Mouse (Mus musculus): ENCODE results near the gene Foxn2. TPM values are rescaled to one million over a fixed set of nuclear protein-coding genes. Genes with fewer than 3 reads are reported as not detected.
A peak's percentile ranks its signal among the peaks of the same experiment; 100 is the strongest.

Foxn2 gene
- 12.2 and 12.6 TPM in 2 replicates for polyA plus RNA-seq (2014; fragmentation: Nextera tagmentation; extraction: Ambion mirVana)

- H3K4me2 ChIP-seq (replicated peaks; ENCODE audit: low read depth, low read length): peak within 1 kb of the TSS; percentile 42
- ATAC-seq (ENCODE audit: low FRiP score, low TSS enrichment): peak; percentile 94
- H3K36me3 ChIP-seq (ENCODE audit: control insufficient read depth, insufficient read depth, low read length): no peaks in the 10 kb centered on the region
- H3K4me3 ChIP-seq (ENCODE audit: low read length): peak within 1 kb of the TSS; percentile 92
- no peaks in the 10 kb centered on the region for H3K4me1 ChIP-seq (ENCODE audit: control insufficient read depth, insufficient read depth, low read length)
- peak within 1 kb of the TSS; percentile 93 for H3K9ac ChIP-seq (ENCODE audit: low read depth, low read length)
- H3K27ac ChIP-seq (ENCODE audit: low read depth, low read length): peak within 1 kb of the TSS; percentile 88
- no peaks in the 10 kb centered on the region for H3K9me3 ChIP-seq (ENCODE audit: control insufficient read depth, low read length)
- H3K27me3 ChIP-seq (ENCODE audit: control insufficient read depth, insufficient read depth, low read length): no peaks in the 10 kb centered on the region
- 0% methylated on average over 70 of the region's 93 CpGs for WGBS
Observed at GRCm38 (mm10) chr17:88440285-88441000, at the start of gene Foxn2. TSS of gene Foxn2 (plus strand) at chr17:88440711.

- 80% methylated on average over 6 of the region's 6 CpGs for WGBS
- Histone ChIP-seq H3K36me3 (ENCODE audit: control insufficient read depth, insufficient read depth, low read length) (no peaks in the 10 kb centered on the region), H3K9ac (ENCODE audit: low read depth, low read length) (no peak overlapping the region), H3K27me3 (ENCODE audit: control insufficient read depth, insufficient read depth, low read length) (no peaks in the 10 kb centered on the region), H3K4me1 (ENCODE audit: control insufficient read depth, insufficient read depth, low read length) (no peaks in the 10 kb centered on the region), H3K9me3 (ENCODE audit: control insufficient read depth, low read length) (no peaks in the 10 kb centered on the region), H3K4me2 (replicated peaks; ENCODE audit: low read depth, low read length) (no peak overlapping the region), H3K27ac (ENCODE audit: low read depth, low read length) (no peak overlapping the region), H3K4me3 (ENCODE audit: low read length) (no peak overlapping the region)
- ATAC-seq (ENCODE audit: low FRiP score, low TSS enrichment): no peak
Observed at GRCm38 (mm10) chr17:88397501-88397900, 43.0 kb upstream of the Foxn2 start.

- WGBS: 89% methylated on average over 6 of the region's 6 CpGs
- H3K4me3 ChIP-seq (ENCODE audit: low read length): no peak overlapping the region
- H3K9me3 ChIP-seq (ENCODE audit: control insufficient read depth, low read length): no peaks in the 10 kb centered on the region
- ATAC-seq (ENCODE audit: low FRiP score, low TSS enrichment): no peak
- H3K36me3 ChIP-seq (ENCODE audit: control insufficient read depth, insufficient read depth, low read length): no peaks in the 10 kb centered on the region
- no peak overlapping the region for H3K4me2 ChIP-seq (replicated peaks; ENCODE audit: low read depth, low read length)
- H3K27ac ChIP-seq (ENCODE audit: low read depth, low read length): no peak overlapping the region
- no peaks in the 10 kb centered on the region for H3K27me3 ChIP-seq (ENCODE audit: control insufficient read depth, insufficient read depth, low read length)
- no peak overlapping the region for H3K9ac ChIP-seq (ENCODE audit: low read depth, low read length)
- no peaks in the 10 kb centered on the region for H3K4me1 ChIP-seq (ENCODE audit: control insufficient read depth, insufficient read depth, low read length)
Observed at GRCm38 (mm10) chr17:88398090-88398489, 42.4 kb upstream of the Foxn2 start.

GRCm38 (mm10) chr17:88398854-88399253 is 41.7 kb upstream of the Foxn2 start:
- ATAC-seq (ENCODE audit: low FRiP score, low TSS enrichment): no peak
- H3K36me3 ChIP-seq (ENCODE audit: control insufficient read depth, insufficient read depth, low read length): no peaks in the 10 kb centered on the region
- no peaks in the 10 kb centered on the region for H3K27me3 ChIP-seq (ENCODE audit: control insufficient read depth, insufficient read depth, low read length)
- WGBS: 82% methylated on average over 4 of the region's 4 CpGs
- no peaks in the 10 kb centered on the region for H3K9me3 ChIP-seq (ENCODE audit: control insufficient read depth, low read length)
- H3K4me2 ChIP-seq (replicated peaks; ENCODE audit: low read depth, low read length): no peak overlapping the region
- no peak overlapping the region for H3K9ac ChIP-seq (ENCODE audit: low read depth, low read length)
- no peak overlapping the region for H3K4me3 ChIP-seq (ENCODE audit: low read length)
- no peak overlapping the region for H3K27ac ChIP-seq (ENCODE audit: low read depth, low read length)
- no peaks in the 10 kb centered on the region for H3K4me1 ChIP-seq (ENCODE audit: control insufficient read depth, insufficient read depth, low read length)

GRCm38 (mm10) chr17:88400122-88400521 is 40.4 kb upstream of the Foxn2 start:
- 60% methylated on average over 6 of the region's 6 CpGs for WGBS
- Histone ChIP-seq H3K27me3 (ENCODE audit: control insufficient read depth, insufficient read depth, low read length) (no peaks in the 10 kb centered on the region), H3K36me3 (ENCODE audit: control insufficient read depth, insufficient read depth, low read length) (no peaks in the 10 kb centered on the region), H3K4me2 (replicated peaks; ENCODE audit: low read depth, low read length) (no peak overlapping the region), H3K9ac (ENCODE audit: low read depth, low read length) (no peak overlapping the region), H3K9me3 (ENCODE audit: control insufficient read depth, low read length) (no peaks in the 10 kb centered on the region), H3K4me3 (ENCODE audit: low read length) (no peak overlapping the region), H3K4me1 (ENCODE audit: control insufficient read depth, insufficient read depth, low read length) (no peaks in the 10 kb centered on the region), H3K27ac (ENCODE audit: low read depth, low read length) (no peak overlapping the region)
- no peak for ATAC-seq (ENCODE audit: low FRiP score, low TSS enrichment)

GRCm38 (mm10) chr17:88400702-88401475 is 39.6 kb upstream of the Foxn2 start:
- Histone ChIP-seq H3K36me3 (ENCODE audit: control insufficient read depth, insufficient read depth, low read length) (no peaks in the 10 kb centered on the region), H3K4me2 (replicated peaks; ENCODE audit: low read depth, low read length) (no peak overlapping the region), H3K27ac (ENCODE audit: low read depth, low read length) (no peak overlapping the region), H3K4me3 (ENCODE audit: low read length) (no peak overlapping the region), H3K9ac (ENCODE audit: low read depth, low read length) (no peak overlapping the region), H3K9me3 (ENCODE audit: control insufficient read depth, low read length) (no peaks in the 10 kb centered on the region), H3K27me3 (ENCODE audit: control insufficient read depth, insufficient read depth, low read length) (no peaks in the 10 kb centered on the region), H3K4me1 (ENCODE audit: control insufficient read depth, insufficient read depth, low read length) (no peaks in the 10 kb centered on the region)
- no peak for ATAC-seq (ENCODE audit: low FRiP score, low TSS enrichment)
- WGBS: 76% methylated on average over 15 of the region's 15 CpGs

GRCm38 (mm10) chr17:88403269-88403668 is 37.2 kb upstream of the Foxn2 start:
- no peak overlapping the region for H3K27ac ChIP-seq (ENCODE audit: low read depth, low read length)
- H3K4me2 ChIP-seq (replicated peaks; ENCODE audit: low read depth, low read length): no peak overlapping the region
- H3K9me3 ChIP-seq (ENCODE audit: control insufficient read depth, low read length): no peaks in the 10 kb centered on the region
- no peaks in the 10 kb centered on the region for H3K27me3 ChIP-seq (ENCODE audit: control insufficient read depth, insufficient read depth, low read length)
- H3K9ac ChIP-seq (ENCODE audit: low read depth, low read length): no peak overlapping the region
- H3K36me3 ChIP-seq (ENCODE audit: control insufficient read depth, insufficient read depth, low read length): no peaks in the 10 kb centered on the region
- no peaks in the 10 kb centered on the region for H3K4me1 ChIP-seq (ENCODE audit: control insufficient read depth, insufficient read depth, low read length)
- no peak for ATAC-seq (ENCODE audit: low FRiP score, low TSS enrichment)
- WGBS: 82% methylated on average over 6 of the region's 6 CpGs
- H3K4me3 ChIP-seq (ENCODE audit: low read length): no peak overlapping the region

GRCm38 (mm10) chr17:88404471-88404870 is 36.0 kb upstream of the Foxn2 start:
- ATAC-seq (ENCODE audit: low FRiP score, low TSS enrichment): no peak
- WGBS: 9% methylated on average over 6 of the region's 6 CpGs
- H3K4me2 ChIP-seq (replicated peaks; ENCODE audit: low read depth, low read length): peak overlapping the region; percentile 23; the same call in 1 of the 2 replicates
- no peaks in the 10 kb centered on the region for H3K27me3 ChIP-seq (ENCODE audit: control insufficient read depth, insufficient read depth, low read length)
- no peaks in the 10 kb centered on the region for H3K9me3 ChIP-seq (ENCODE audit: control insufficient read depth, low read length)
- H3K4me3 ChIP-seq (ENCODE audit: low read length): no peak overlapping the region
- no peaks in the 10 kb centered on the region for H3K4me1 ChIP-seq (ENCODE audit: control insufficient read depth, insufficient read depth, low read length)
- H3K36me3 ChIP-seq (ENCODE audit: control insufficient read depth, insufficient read depth, low read length): no peaks in the 10 kb centered on the region
- no peak overlapping the region for H3K27ac ChIP-seq (ENCODE audit: low read depth, low read length)
- H3K9ac ChIP-seq (ENCODE audit: low read depth, low read length): no peak overlapping the region

- Histone ChIP-seq H3K9ac (ENCODE audit: low read depth, low read length) (no peak overlapping the region), H3K27ac (ENCODE audit: low read depth, low read length) (no peak overlapping the region), H3K9me3 (ENCODE audit: control insufficient read depth, low read length) (no peaks in the 10 kb centered on the region), H3K4me3 (ENCODE audit: low read length) (peak overlapping the region; percentile 7; the same call in 1 of the 2 replicates), H3K36me3 (ENCODE audit: control insufficient read depth, insufficient read depth, low read length) (no peaks in the 10 kb centered on the region), H3K27me3 (ENCODE audit: control insufficient read depth, insufficient read depth, low read length) (no peaks in the 10 kb centered on the region), H3K4me1 (ENCODE audit: control insufficient read depth, insufficient read depth, low read length) (no peaks in the 10 kb centered on the region), H3K4me2 (replicated peaks; ENCODE audit: low read depth, low read length) (peak overlapping the region; percentile 23)
- no peak for ATAC-seq (ENCODE audit: low FRiP score, low TSS enrichment)
- WGBS: 35% methylated on average over 19 of the region's 19 CpGs
Observed at GRCm38 (mm10) chr17:88405076-88405475, 35.4 kb upstream of the Foxn2 start.

All from kidney, embryonic 14.5 days (tissue).